Mouse (Mus musculus): Measurements from ENCODE around the gene Atg4c. TPM values are rescaled to one million over a fixed set of nuclear protein-coding genes. Genes with fewer than 3 reads are reported as not detected.

The Atg4c gene
- total RNA-seq (2012; rRNA removed), result not detected in 2 replicates
- total RNA-seq (2014; rRNA removed), result not detected in 2 replicates
- polyA plus RNA-seq (2012; ENCODE audit: insufficient read length, low read depth), result not detected in 2 replicates

DNA sequence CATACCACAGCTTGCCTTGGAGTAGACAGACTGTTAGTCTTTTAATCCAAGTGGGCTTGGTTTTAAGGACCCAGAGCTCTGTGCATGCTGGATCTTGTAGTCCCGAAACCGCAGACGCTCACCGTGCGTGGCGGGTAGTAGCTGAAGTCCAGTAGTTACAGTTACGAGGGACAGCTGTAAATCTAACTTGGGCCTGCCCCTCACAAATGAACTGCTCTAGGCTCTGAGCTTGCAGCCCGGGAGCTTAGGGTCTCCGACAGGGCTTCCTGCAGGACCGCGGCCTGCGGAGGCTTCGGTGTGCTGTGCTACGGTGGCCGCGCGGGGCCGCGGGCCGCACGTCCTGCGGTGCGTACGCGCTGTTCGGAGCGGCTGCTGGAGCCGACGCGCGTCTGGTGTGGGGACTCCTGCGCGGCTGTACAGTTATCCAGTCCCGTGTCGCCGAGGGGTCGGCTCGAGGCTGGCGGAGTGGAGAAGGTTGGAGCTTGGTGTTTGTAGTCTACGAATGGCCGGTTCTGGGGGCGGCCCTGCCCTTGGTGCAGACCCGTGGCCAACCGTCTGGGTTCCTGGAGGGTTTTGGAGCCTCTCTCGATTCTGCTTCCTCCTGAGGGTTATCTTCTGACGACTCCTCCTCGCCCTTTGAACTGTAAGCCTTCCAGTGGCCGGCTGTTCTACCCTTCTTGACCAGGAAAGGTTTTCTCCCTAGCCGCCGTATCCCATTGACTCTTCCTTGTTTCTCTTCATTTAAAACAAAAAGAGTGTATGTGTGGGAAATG is at the start of gene Atg4c:
Gene Atg4c, plus strand, starts transcription at position 125 of the 773 bp plus-strand sequence.
- no peaks in the 10 kb centered on the region for H3K27me3 ChIP-seq (replicated peaks)
- no peaks in the 10 kb centered on the region for H3K79me2 ChIP-seq (replicated peaks; ENCODE audit: control insufficient read depth, extremely low read depth, insufficient read depth, poor library complexity, severe bottlenecking)
- no peaks in the 10 kb centered on the region for H3K4me1 ChIP-seq (ENCODE audit: control insufficient read depth in 1 of 2, insufficient read depth in 2 of 2)
- H3K27ac ChIP-seq (ENCODE audit: insufficient read depth, low read depth), result no peak within 1 kb of the TSS
- no peaks in the 10 kb centered on the region for H3K36me3 ChIP-seq (replicated peaks in 1 of 2; ENCODE audit: control insufficient read depth in 1 of 2, insufficient read depth in 1 of 2, low read length in 1 of 2)
- TF ChIP-seq GABPA (IDR thresholded peaks at IDR 0.05; ENCODE audit: insufficient replicate concordance, low read depth, low read length), result no peak
- TF ChIP-seq E2F4 (IDR thresholded peaks at IDR 0.05; ENCODE audit: insufficient replicate concordance, low read depth, low read length), result no peak
- no peak for TF ChIP-seq ZC3H11A (IDR thresholded peaks at IDR 0.05; ENCODE audit: low read depth, low read length)
- TF ChIP-seq UBTF (IDR thresholded peaks at IDR 0.05; ENCODE audit: low read depth, low read length), result no peak
- no peak for TF ChIP-seq KAT2A (IDR thresholded peaks at IDR 0.05; ENCODE audit: insufficient replicate concordance, low read length)
- TF ChIP-seq ETS1 (conservative IDR thresholded peaks at IDR 0.05; ENCODE audit: low read depth, low read length), result no peak
- TF ChIP-seq MYC (IDR thresholded peaks at IDR 0.05; ENCODE audit: low read depth, low read length), result no peak
- TF ChIP-seq ZNF384 (IDR thresholded peaks at IDR 0.05; ENCODE audit: low read depth, low read length), result no peak
- TF ChIP-seq MAZ (IDR thresholded peaks at IDR 0.05; ENCODE audit: low read depth, low read length), result no peak
- no peak for TF ChIP-seq TCF12 (IDR thresholded peaks at IDR 0.05; ENCODE audit: low read depth, low read length)
- no peak for TF ChIP-seq JUN (IDR thresholded peaks at IDR 0.05; ENCODE audit: insufficient read depth, low read depth, low read length)
- TF ChIP-seq USF2 (conservative IDR thresholded peaks at IDR 0.05; ENCODE audit: low read depth, low read length), result no peak
- TF ChIP-seq ZMIZ1 (IDR thresholded peaks at IDR 0.05; ENCODE audit: low read depth, low read length), result no peak
- H3K4me3 ChIP-seq (replicated peaks in 1 of 3; ENCODE audit: low read depth in 2 of 3, low read length in 2 of 3, poor library complexity in 1 of 3), result no peak within 1 kb of the TSS
- in situ Hi-C loops (cut with MboI; ENCODE audit: low pct_ligation_motif_present, low pct_unique_long_range_greater_than_20kb, low sequenced_read_pairs) (no loop called here), dilution Hi-C loops (cut with MboI; ENCODE audit: extremely low pct_ligation_motif_present, extremely low pct_unique_long_range_greater_than_20kb, low sequenced_read_pairs) (no loop called here)
- H3K9ac ChIP-seq (ENCODE audit: insufficient read depth, low read depth), result no peak within 1 kb of the TSS
- DNase-seq (ENCODE audit: extremely low read depth), result no peak
- H3K9me3 ChIP-seq (replicated peaks; ENCODE audit: low read length), result peaks cover 47% of the 10 kb centered on the region
- no peak within 1 kb of the TSS for H3K4me2 ChIP-seq (ENCODE audit: insufficient read depth, low read depth, poor library complexity, severe bottlenecking)

- Histone ChIP-seq H3K27ac (ENCODE audit: insufficient read depth, low read depth) (no peak overlapping the region), H3K36me3 (replicated peaks in 1 of 2; ENCODE audit: control insufficient read depth in 1 of 2, insufficient read depth in 1 of 2, low read length in 1 of 2) (no peaks in the 10 kb centered on the region), H3K4me2 (ENCODE audit: insufficient read depth, low read depth, poor library complexity, severe bottlenecking) (no peak overlapping the region), H3K27me3 (replicated peaks) (no peaks in the 10 kb centered on the region), H3K9ac (ENCODE audit: insufficient read depth, low read depth) (no peak overlapping the region), H3K79me2 (replicated peaks; ENCODE audit: control insufficient read depth, extremely low read depth, insufficient read depth, poor library complexity, severe bottlenecking) (no peaks in the 10 kb centered on the region), H3K4me3 (replicated peaks in 1 of 3; ENCODE audit: low read depth in 2 of 3, low read length in 2 of 3, poor library complexity in 1 of 3) (no peak overlapping the region), H3K9me3 (replicated peaks; ENCODE audit: low read length) (peaks cover 58% of the 10 kb centered on the region), H3K4me1 (ENCODE audit: control insufficient read depth in 1 of 2, insufficient read depth in 2 of 2) (no peaks in the 10 kb centered on the region)
- TF ChIP-seq ZNF384 (IDR thresholded peaks at IDR 0.05; ENCODE audit: low read depth, low read length) (no peak), CTCF (conservative IDR thresholded peaks at IDR 0.05 in 1 of 2, IDR thresholded peaks at IDR 0.05 in 1 of 2; ENCODE audit: low read depth in 2 of 2, low read length in 2 of 2) (no peak), USF2 (conservative IDR thresholded peaks at IDR 0.05; ENCODE audit: low read depth, low read length) (no peak), POLR2A (IDR thresholded peaks at IDR 0.05; ENCODE audit: low read depth, low read length) (no peak), TBP (conservative IDR thresholded peaks at IDR 0.05; ENCODE audit: low read depth, low read length) (no peak), IRF4 (IDR thresholded peaks at IDR 0.05; ENCODE audit: low read depth, low read length) (no peak), ZMIZ1 (IDR thresholded peaks at IDR 0.05; ENCODE audit: low read depth, low read length) (no peak)
- dilution Hi-C loops (cut with MboI; ENCODE audit: extremely low pct_ligation_motif_present, extremely low pct_unique_long_range_greater_than_20kb, low sequenced_read_pairs), result no loop called here
- no peak for DNase-seq (ENCODE audit: extremely low read depth)
- in situ Hi-C loops (cut with MboI; ENCODE audit: low pct_ligation_motif_present, low pct_unique_long_range_greater_than_20kb, low sequenced_read_pairs), result no loop called here
Observed at GRCm38 (mm10) chr4:99151434-99151833, 42.3 kb upstream of the Atg4c start.
